Mouse (Mus musculus) liver, embryonic 15.5 days (tissue): ENCODE measurements around the gene Islr2. TPM values are rescaled to one million over a fixed set of nuclear protein-coding genes. Genes with fewer than 3 reads are reported as not detected.
A peak's percentile ranks its signal among the peaks of the same experiment; 100 is the strongest.

Source experiments
- ATAC-seq: fragments of 200-750 bp; cut with Nextera tagmentation; 2 replicates; pipeline ENCODE4 v1.8.0; 2017; ENCODE audit warnings: moderate number of reproducible peaks, mild to moderate bottlenecking, moderate library complexity; ENCODE audit not compliant: insufficient read depth
- H3K27ac ChIP-seq: fragments of 300-500 bp; sonication (generic); replicated peaks from 2 replicates; pipeline ENCODE4 v1.5.1; 2015; ENCODE audit warnings: mild to moderate bottlenecking, inconsistent platforms
- H3K27me3 ChIP-seq: fragments of 300-500 bp; sonication (generic); 2 replicates; pipeline ENCODE4 v1.6.1; 2015; ENCODE audit warnings: mild to moderate bottlenecking, inconsistent platforms
- H3K36me3 ChIP-seq: fragments of 300-500 bp; sonication (generic); replicated peaks from 2 replicates; pipeline ENCODE4 v1.6.1; 2015; ENCODE audit warnings: moderate library complexity, mild to moderate bottlenecking, inconsistent platforms
- H3K4me1 ChIP-seq: fragments of 300-500 bp; sonication (generic); replicated peaks from 2 replicates; pipeline ENCODE4 v1.6.1; 2015; ENCODE audit warnings: inconsistent platforms
- H3K4me2 ChIP-seq: fragments of 300-500 bp; sonication (generic); 2 replicates; pipeline ENCODE4 v1.6.1; 2015; ENCODE audit warnings: moderate library complexity, mild to moderate bottlenecking, inconsistent platforms
- H3K4me3 ChIP-seq: fragments of 300-500 bp; sonication (generic); replicated peaks from 2 replicates; pipeline ENCODE4 v1.5.1; 2015; ENCODE audit warnings: mild to moderate bottlenecking, inconsistent platforms
- H3K9ac ChIP-seq: fragments of 300-500 bp; sonication (generic); 2 replicates; pipeline ENCODE4 v1.6.1; 2015; ENCODE audit warnings: moderate library complexity, mild to moderate bottlenecking, inconsistent platforms
- H3K9me3 ChIP-seq: fragments of 300-500 bp; sonication (generic); replicated peaks from 2 replicates; pipeline ENCODE4 v1.6.1; 2016; ENCODE audit warnings: inconsistent platforms
- WGBS: fragments of 180-500 bp; shearing (Covaris S2); methylation state at CpG from one replicate; pipeline ENCODE4 v1.1.7; 2015; ENCODE audit warnings: mixed read lengths; ENCODE audit not compliant: insufficient replicate concordance; 5-methylcytosine and 5-hydroxymethylcytosine counted together
- polyA plus RNA-seq: library from polyadenylated mRNA; unstranded; fragments of >200 nt; fragmentation: Nextera tagmentation; extraction: Ambion mirVana; gene quantifications from 2 replicates; pipeline ENCODE4 v1.2.1, GENCODE M21; 2015

Islr2 gene
- polyA plus RNA-seq, 1 experiment from 2014 or later: 0.05 TPM

GRCm38 (mm10) chr9:58162173-58162572 lies 41.9 kb downstream of the Islr2 start:
- no peaks in the 10 kb centered on the region for H3K4me1 ChIP-seq
- no peak overlapping the region for H3K4me3 ChIP-seq
- no peak overlapping the region for H3K4me2 ChIP-seq
- H3K9ac ChIP-seq: no peak overlapping the region
- no peaks in the 10 kb centered on the region for H3K27me3 ChIP-seq
- H3K27ac ChIP-seq: no peak overlapping the region
- H3K36me3 ChIP-seq: no peaks in the 10 kb centered on the region
- no peak for ATAC-seq
- no peaks in the 10 kb centered on the region for H3K9me3 ChIP-seq
- WGBS: 67% methylated on average over 3 of the region's 3 CpGs

DNA sequence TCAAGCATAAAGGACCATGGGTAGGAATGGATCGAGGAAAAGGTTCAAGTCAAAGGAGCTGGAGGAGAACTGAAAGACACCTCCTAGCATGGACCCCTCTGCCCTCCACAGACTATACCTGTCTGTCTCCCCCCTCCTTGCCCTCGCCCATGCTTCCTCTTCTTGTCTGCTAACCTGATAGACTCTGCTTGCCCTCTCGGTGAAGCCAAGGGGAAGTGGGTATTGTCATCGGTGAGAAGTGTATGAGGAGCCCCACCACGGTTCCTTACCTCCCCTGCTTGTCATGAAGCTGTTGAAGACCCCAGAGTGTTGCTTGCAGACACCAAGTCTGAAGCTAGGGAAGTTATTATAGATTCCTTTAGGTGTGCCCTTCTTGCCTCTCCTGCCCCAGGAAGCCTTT lies 43.8 kb downstream of the Islr2 start:
- Histone ChIP-seq H3K4me3 (no peak overlapping the region), H3K36me3 (no peaks in the 10 kb centered on the region), H3K27ac (no peak overlapping the region), H3K27me3 (no peaks in the 10 kb centered on the region), H3K4me2 (no peak overlapping the region), H3K9ac (no peak overlapping the region), H3K4me1 (no peaks in the 10 kb centered on the region), H3K9me3 (no peaks in the 10 kb centered on the region)
- no peak for ATAC-seq
- WGBS: 18% methylated on average over 5 of the region's 5 CpGs

- Histone ChIP-seq H3K4me2 (no peak overlapping the region), H3K4me3 (no peak overlapping the region), H3K27me3 (no peaks in the 10 kb centered on the region), H3K36me3 (no peaks in the 10 kb centered on the region), H3K27ac (no peak overlapping the region), H3K4me1 (no peaks in the 10 kb centered on the region), H3K9me3 (no peaks in the 10 kb centered on the region), H3K9ac (no peak overlapping the region)
- ATAC-seq: no peak
- WGBS: 36% methylated on average over 4 of the region's 4 CpGs
These were observed 44.3 kb downstream of the Islr2 start for GRCm38 (mm10) chr9:58159855-58160254.

- Histone ChIP-seq H3K4me2 (no peak overlapping the region), H3K9me3 (no peaks in the 10 kb centered on the region), H3K27ac (peak overlapping the region; percentile 24; the same call in 1 of the 2 replicates), H3K36me3 (no peaks in the 10 kb centered on the region), H3K4me3 (no peak overlapping the region), H3K27me3 (no peaks in the 10 kb centered on the region), H3K4me1 (no peaks in the 10 kb centered on the region), H3K9ac (no peak overlapping the region)
- 33% methylated on average over 7 of the region's 7 CpGs for WGBS
- ATAC-seq: no peak
These were observed 45.4 kb downstream of the Islr2 start for GRCm38 (mm10) chr9:58158541-58159311.

GRCm38 (mm10) chr9:58157838-58158237 lies 46.3 kb downstream of the Islr2 start:
- Histone ChIP-seq H3K9ac (no peak overlapping the region), H3K36me3 (no peaks in the 10 kb centered on the region), H3K4me3 (no peak overlapping the region), H3K27me3 (peaks cover 5% of the 10 kb centered on the region; the same call in 1 of the 2 replicates), H3K4me1 (no peaks in the 10 kb centered on the region), H3K9me3 (no peaks in the 10 kb centered on the region), H3K27ac (no peak overlapping the region), H3K4me2 (no peak overlapping the region)
- 76% methylated on average over 13 of the region's 13 CpGs for WGBS
- ATAC-seq: no peak

- no peaks in the 10 kb centered on the region for H3K9me3 ChIP-seq
- no peak overlapping the region for H3K4me2 ChIP-seq
- no peaks in the 10 kb centered on the region for H3K4me1 ChIP-seq
- 62% methylated on average over 22 of the region's 22 CpGs for WGBS
- no peak overlapping the region for H3K4me3 ChIP-seq
- H3K36me3 ChIP-seq: no peaks in the 10 kb centered on the region
- no peak overlapping the region for H3K9ac ChIP-seq
- H3K27me3 ChIP-seq: peaks cover 5% of the 10 kb centered on the region; the same call in 1 of the 2 replicates
- no peak overlapping the region for H3K27ac ChIP-seq
- no peak for ATAC-seq
These were observed 47.1 kb downstream of the Islr2 start for GRCm38 (mm10) chr9:58156819-58157560.

- Histone ChIP-seq H3K4me1 (no peaks in the 10 kb centered on the region), H3K9me3 (no peaks in the 10 kb centered on the region), H3K4me2 (no peak overlapping the region), H3K9ac (no peak overlapping the region), H3K36me3 (no peaks in the 10 kb centered on the region), H3K27ac (no peak overlapping the region), H3K4me3 (no peak overlapping the region), H3K27me3 (peaks cover 5% of the 10 kb centered on the region; the same call in 1 of the 2 replicates)
- ATAC-seq: no peak
- WGBS: 39% methylated on average over 3 of the region's 3 CpGs
These were observed 48.8 kb downstream of the Islr2 start for GRCm38 (mm10) chr9:58155366-58155765.

- WGBS: 58% methylated on average over 3 of the region's 3 CpGs
- H3K4me2 ChIP-seq: no peak overlapping the region
- no peak overlapping the region for H3K27ac ChIP-seq
These were observed 51.0 kb downstream of the Islr2 start for GRCm38 (mm10) chr9:58153095-58153494.

DNA sequence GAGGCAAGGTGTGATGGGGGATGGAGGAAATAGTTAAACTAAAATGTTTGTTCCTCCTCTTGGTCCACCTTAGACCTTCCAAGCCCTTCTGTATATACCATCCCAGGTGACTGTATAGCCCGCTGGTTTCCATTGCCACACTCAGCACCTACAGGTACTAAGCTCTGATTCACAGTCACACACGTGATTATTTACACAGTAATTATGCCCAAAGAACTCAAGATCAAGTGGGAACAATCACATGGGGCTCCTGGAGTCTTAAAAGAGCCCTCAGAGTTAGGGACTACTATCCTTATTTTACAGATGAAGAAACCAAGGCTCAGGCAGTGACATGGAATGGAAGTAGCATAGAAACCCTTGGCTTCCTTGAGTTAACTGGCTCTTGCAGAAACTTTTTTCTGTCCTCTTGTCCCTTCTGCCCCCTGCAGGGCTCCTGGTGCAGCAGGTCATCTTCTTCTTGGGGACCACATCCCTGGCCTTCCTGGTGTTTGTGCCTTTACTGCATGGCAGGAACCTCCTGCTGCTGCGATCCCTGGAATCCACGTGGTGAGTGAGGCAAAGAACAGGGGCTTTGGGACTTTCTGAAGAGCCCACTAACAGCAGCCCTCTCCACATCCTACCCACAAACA lies 53.3 kb downstream of the Islr2 start:
- no peak overlapping the region for H3K9ac ChIP-seq
- WGBS: 44% methylated on average over 4 of the region's 4 CpGs
- H3K9me3 ChIP-seq: no peaks in the 10 kb centered on the region
- H3K4me3 ChIP-seq: no peak overlapping the region
- no peaks in the 10 kb centered on the region for H3K4me1 ChIP-seq
- no peaks in the 10 kb centered on the region for H3K36me3 ChIP-seq
- H3K4me2 ChIP-seq: no peak overlapping the region
- no peak for ATAC-seq
- H3K27me3 ChIP-seq: peaks cover 5% of the 10 kb centered on the region; the same call in 1 of the 2 replicates
- H3K27ac ChIP-seq: no peak overlapping the region

More at GRCm38 (mm10) chr9:58153095-58153494, 51.0 kb downstream of the Islr2 start:
- H3K27me3 ChIP-seq: peaks cover 5% of the 10 kb centered on the region; the same call in 1 of the 2 replicates
- H3K9ac ChIP-seq: no peak overlapping the region
- H3K4me1 ChIP-seq: no peaks in the 10 kb centered on the region
- no peak overlapping the region for H3K4me3 ChIP-seq
- no peaks in the 10 kb centered on the region for H3K36me3 ChIP-seq
- no peak for ATAC-seq
- H3K9me3 ChIP-seq: no peaks in the 10 kb centered on the region

DNA sequence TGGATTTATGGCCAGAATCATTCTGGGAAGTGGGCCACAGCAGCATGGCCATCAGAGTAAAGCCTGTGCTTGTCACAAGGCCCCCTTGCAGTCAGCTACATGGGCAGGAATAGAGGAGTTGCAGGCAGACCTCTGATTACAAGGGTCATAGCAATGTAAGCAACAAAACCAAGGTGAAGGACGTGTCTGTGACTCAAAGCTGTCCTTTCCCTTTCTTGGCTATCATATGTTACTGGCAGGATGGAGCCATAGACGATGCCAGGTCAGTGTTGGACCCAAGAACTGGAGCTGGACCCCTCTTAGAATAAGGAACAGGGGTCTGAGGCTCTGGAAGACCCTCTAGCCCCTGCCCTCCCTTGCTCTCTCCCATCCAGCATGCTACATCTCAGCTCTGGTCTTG lies 55.3 kb downstream of the Islr2 start:
- peaks cover 5% of the 10 kb centered on the region; the same call in 1 of the 2 replicates for H3K27me3 ChIP-seq
- WGBS: 22% methylated on average over 2 of the region's 2 CpGs
- no peak overlapping the region for H3K4me3 ChIP-seq
- no peaks in the 10 kb centered on the region for H3K9me3 ChIP-seq
- no peak overlapping the region for H3K27ac ChIP-seq
- no peak overlapping the region for H3K9ac ChIP-seq
- no peaks in the 10 kb centered on the region for H3K36me3 ChIP-seq
- no peak overlapping the region for H3K4me2 ChIP-seq
- H3K4me1 ChIP-seq: no peaks in the 10 kb centered on the region
- no peak for ATAC-seq
